Mouse (Mus musculus) stomach, embryonic 16.5 days (tissue): Measurements from ENCODE around the gene Tbc1d10a. TPM values are rescaled to one million over a fixed set of nuclear protein-coding genes. Genes with fewer than 3 reads are reported as not detected.

Source experiments
- ATAC-seq: fragments of 200-750 bp; cut with Nextera tagmentation; 2 replicates; pipeline ENCODE4 v1.8.0; 2017; ENCODE audit warnings: moderate number of reproducible peaks, moderate TSS enrichment; ENCODE audit not compliant: insufficient read depth, low FRiP score
- H3K27ac ChIP-seq: fragments of 300-500 bp; sonication (generic); 2 replicates; pipeline ENCODE4 v1.5.1; 2014; ENCODE audit warnings: low read length
- H3K27me3 ChIP-seq: fragments of 300-500 bp; sonication (generic); 2 replicates; pipeline ENCODE4 v1.6.1; 2014; ENCODE audit warnings: low read length, control low read depth, mixed read lengths; ENCODE audit not compliant: control insufficient read depth, insufficient read depth
- H3K36me3 ChIP-seq: fragments of 300-500 bp; sonication (generic); 2 replicates; pipeline ENCODE4 v1.6.1; 2014; ENCODE audit warnings: low read length; ENCODE audit not compliant: control insufficient read depth, insufficient read depth
- H3K4me1 ChIP-seq: fragments of 300-500 bp; sonication (generic); 2 replicates; pipeline ENCODE4 v1.6.1; 2014; ENCODE audit warnings: low read length, control low read depth, mixed read lengths; ENCODE audit not compliant: control insufficient read depth, insufficient read depth
- H3K4me2 ChIP-seq: fragments of 300-500 bp; sonication (generic); 2 replicates; pipeline ENCODE4 v1.6.1; 2014; ENCODE audit warnings: low read depth, low read length, mixed read lengths
- H3K4me3 ChIP-seq: fragments of 300-500 bp; sonication (generic); replicated peaks from 2 replicates; pipeline ENCODE4 v1.5.1; 2014; ENCODE audit warnings: mild to moderate bottlenecking, low read length
- H3K9ac ChIP-seq: fragments of 300-500 bp; sonication (generic); 2 replicates; pipeline ENCODE4 v1.6.1; 2014; ENCODE audit warnings: low read length
- H3K9me3 ChIP-seq: fragments of 300-500 bp; sonication (generic); replicated peaks from 2 replicates; pipeline ENCODE4 v1.6.1; 2016; ENCODE audit warnings: low read length, control low read depth; ENCODE audit not compliant: control insufficient read depth
- WGBS: fragments of 180-500 bp; shearing (Covaris S2); extraction: QIAGEN DNeasy Blood & Tissue Kit; methylation state at CpG from one replicate; pipeline ENCODE4 v1.1.7; 2014; 5-methylcytosine and 5-hydroxymethylcytosine counted together
- polyA plus RNA-seq: library from polyadenylated mRNA; unstranded; fragments of >200 nt; fragmentation: Nextera tagmentation; extraction: Ambion mirVana; gene quantifications from 2 replicates; pipeline ENCODE4 v1.2.1, GENCODE M21; 2015

Gene Tbc1d10a
- polyA plus RNA-seq, 1 experiment from 2014 or later: 36.5 TPM

GRCm38 (mm10) chr11:4148536-4149156 lies 37.9 kb upstream of the Tbc1d10a start:
- H3K9ac ChIP-seq: no peak overlapping the region
- WGBS: 82% methylated on average over 9 of the region's 9 CpGs
- H3K4me1 ChIP-seq: no peaks in the 10 kb centered on the region
- H3K27ac ChIP-seq: no peak overlapping the region
- H3K9me3 ChIP-seq: no peaks in the 10 kb centered on the region
- no peak for ATAC-seq
- no peak overlapping the region for H3K4me3 ChIP-seq
- H3K36me3 ChIP-seq: no peaks in the 10 kb centered on the region
- no peak overlapping the region for H3K4me2 ChIP-seq
- H3K27me3 ChIP-seq: no peaks in the 10 kb centered on the region

GRCm38 (mm10) chr11:4149886-4150285 lies 36.7 kb upstream of the Tbc1d10a start:
- ATAC-seq: no peak
- no peak overlapping the region for H3K27ac ChIP-seq
- no peak overlapping the region for H3K4me3 ChIP-seq
- no peak overlapping the region for H3K9ac ChIP-seq
- H3K27me3 ChIP-seq: no peaks in the 10 kb centered on the region
- 89% methylated on average over 6 of the region's 6 CpGs for WGBS
- H3K9me3 ChIP-seq: no peaks in the 10 kb centered on the region
- H3K4me1 ChIP-seq: no peaks in the 10 kb centered on the region
- H3K4me2 ChIP-seq: no peak overlapping the region
- no peaks in the 10 kb centered on the region for H3K36me3 ChIP-seq

DNA sequence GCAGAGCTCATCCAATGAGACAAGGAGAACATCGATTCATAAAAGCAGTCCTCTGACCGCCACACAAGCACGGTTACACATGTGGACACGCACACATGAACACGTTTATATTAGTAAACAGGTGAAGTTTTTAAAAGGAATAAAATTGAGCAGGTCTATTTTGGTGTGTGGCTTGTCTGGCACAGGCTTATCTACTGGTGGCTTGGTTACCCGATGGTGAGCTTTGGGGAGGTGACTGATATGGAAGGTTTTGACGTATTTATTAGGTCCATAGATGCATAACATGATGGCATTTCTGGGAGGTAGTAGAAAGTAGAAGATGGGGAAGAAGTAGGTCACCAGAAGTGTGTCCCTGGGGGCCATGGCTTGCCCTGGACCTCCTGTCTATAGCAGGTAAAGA lies 32.9 kb upstream of the Tbc1d10a start:
- H3K9ac ChIP-seq: no peak overlapping the region
- WGBS: 92% methylated on average over 7 of the region's 7 CpGs

GRCm38 (mm10) chr11:4155641-4156040 lies 30.9 kb upstream of the Tbc1d10a start:
- Histone ChIP-seq H3K4me1 (0 out of 2 replicates have a peak, but pooled peaks cover 5% of the 10 kb centered on the region), H3K4me2 (no peak overlapping the region), H3K4me3 (no peak overlapping the region), H3K9ac (no peak overlapping the region), H3K36me3 (no peaks in the 10 kb centered on the region), H3K27ac (no peak overlapping the region), H3K9me3 (no peaks in the 10 kb centered on the region), H3K27me3 (no peaks in the 10 kb centered on the region)
- WGBS: 66% methylated on average over 5 of the region's 5 CpGs
- no peak for ATAC-seq

More for the DNA sequence above, 32.9 kb upstream of the Tbc1d10a start:
- H3K27ac ChIP-seq: no peak overlapping the region
- no peaks in the 10 kb centered on the region for H3K27me3 ChIP-seq
- H3K4me2 ChIP-seq: no peak overlapping the region
- no peaks in the 10 kb centered on the region for H3K4me1 ChIP-seq
- no peaks in the 10 kb centered on the region for H3K9me3 ChIP-seq
- ATAC-seq: no peak
- H3K4me3 ChIP-seq: no peak overlapping the region
- H3K36me3 ChIP-seq: no peaks in the 10 kb centered on the region

DNA sequence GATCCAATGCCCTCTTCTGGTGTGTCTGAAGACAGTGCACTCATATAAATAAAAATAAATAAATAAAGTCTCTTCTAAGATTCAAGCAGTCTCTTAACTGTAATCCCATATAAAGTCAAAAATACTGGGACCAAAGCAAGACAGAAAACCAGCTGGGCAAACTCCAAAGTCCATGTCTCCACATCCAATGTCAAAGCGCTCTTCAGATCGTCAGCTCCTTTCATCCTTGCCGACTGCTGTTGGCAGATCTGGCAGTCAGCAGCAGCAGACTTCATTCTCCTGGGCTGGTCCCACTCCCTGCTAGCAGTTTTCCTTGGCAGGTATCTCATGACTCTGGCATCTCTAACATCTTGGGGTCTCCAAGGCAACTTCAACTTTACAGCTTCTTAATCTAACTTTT lies 27.9 kb upstream of the Tbc1d10a start:
- WGBS: 87% methylated on average over 3 of the region's 3 CpGs
- peaks cover 19% of the 10 kb centered on the region for H3K4me1 ChIP-seq
- no peak overlapping the region for H3K4me3 ChIP-seq
- H3K9ac ChIP-seq: no peak overlapping the region
- no peak overlapping the region for H3K27ac ChIP-seq
- H3K4me2 ChIP-seq: no peak overlapping the region
- H3K36me3 ChIP-seq: 0 out of 2 replicates have a peak, but pooled peaks cover 2% of the 10 kb centered on the region
- no peak for ATAC-seq
- H3K27me3 ChIP-seq: no peaks in the 10 kb centered on the region
- H3K9me3 ChIP-seq: no peaks in the 10 kb centered on the region

GRCm38 (mm10) chr11:4159808-4160708 lies 26.5 kb upstream of the Tbc1d10a start, which contains the start of the genes Ccdc157 and Sf3a1:
Gene Ccdc157 (minus strand): TSS chr11:4160293.
Gene Sf3a1 (plus strand): TSS chr11:4160350.
- 2% methylated on average over 54 of the region's 54 CpGs for WGBS
- Histone ChIP-seq H3K4me1 (peaks cover 19% of the 10 kb centered on the region), H3K4me3 (peak within 1 kb of the TSS; percentile 61), H3K27ac (peak within 1 kb of the TSS; percentile 89), H3K36me3 (peaks cover 9% of the 10 kb centered on the region; the same call in 1 of the 2 replicates), H3K9ac (peak within 1 kb of the TSS; percentile 88), H3K9me3 (no peaks in the 10 kb centered on the region), H3K4me2 (peak within 1 kb of the TSS; percentile 94), H3K27me3 (no peaks in the 10 kb centered on the region)
- ATAC-seq: peak; percentile 96

DNA sequence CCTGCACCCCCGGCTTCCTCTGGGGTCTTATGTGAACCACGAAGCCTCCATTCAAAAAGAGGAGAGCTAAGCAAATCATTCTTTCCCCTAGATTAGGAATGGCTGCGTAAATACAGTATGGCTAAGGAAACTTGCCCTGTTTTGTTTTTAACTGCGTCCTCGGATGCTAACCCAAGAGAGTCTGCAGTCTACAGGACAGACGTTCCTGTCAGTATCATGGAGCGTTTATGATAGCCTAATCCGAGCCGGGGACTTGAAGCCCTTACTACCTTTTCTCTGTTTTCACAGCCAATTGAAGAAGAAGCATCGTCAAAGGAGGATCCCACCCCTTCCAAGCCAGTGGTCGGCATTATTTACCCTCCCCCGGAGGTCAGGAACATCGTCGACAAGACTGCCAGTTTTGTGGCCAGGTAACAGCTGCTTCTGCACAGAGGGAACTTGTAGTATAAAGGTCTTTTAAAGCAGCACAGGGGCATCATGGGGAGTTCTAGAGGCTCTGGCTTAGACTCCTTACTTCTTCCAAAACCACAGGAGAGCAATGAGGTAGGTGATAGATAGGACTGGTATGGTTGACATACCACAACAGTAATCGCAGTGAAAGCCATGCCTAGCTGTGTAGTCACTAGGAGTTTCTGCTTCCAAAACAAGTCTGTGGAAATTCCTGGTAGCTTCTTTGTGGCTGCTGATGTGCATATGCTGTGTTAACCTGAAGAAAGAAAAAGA lies 25.7 kb upstream of the Tbc1d10a start:
- Histone ChIP-seq H3K9me3 (no peaks in the 10 kb centered on the region), H3K36me3 (peaks cover 9% of the 10 kb centered on the region; the same call in 1 of the 2 replicates), H3K4me1 (peaks cover 19% of the 10 kb centered on the region), H3K4me3 (peak overlapping the region; percentile 61), H3K4me2 (peak overlapping the region; percentile 94), H3K27me3 (no peaks in the 10 kb centered on the region), H3K27ac (peak overlapping the region; percentile 89; the same call in 1 of the 2 replicates), H3K9ac (peak overlapping the region; percentile 88)
- no peak for ATAC-seq
- 4% methylated on average over 15 of the region's 15 CpGs for WGBS

- peaks cover 17% of the 10 kb centered on the region for H3K4me1 ChIP-seq
- H3K9me3 ChIP-seq: no peaks in the 10 kb centered on the region
- WGBS: 88% methylated on average over 2 of the region's 2 CpGs
- no peak for ATAC-seq
- H3K36me3 ChIP-seq: peaks cover 24% of the 10 kb centered on the region
- no peaks in the 10 kb centered on the region for H3K27me3 ChIP-seq
- H3K9ac ChIP-seq: peak overlapping the region; percentile 17; the same call in 1 of the 2 replicates
- H3K27ac ChIP-seq: no peak overlapping the region
- no peak overlapping the region for H3K4me3 ChIP-seq
- no peak overlapping the region for H3K4me2 ChIP-seq
Measured at GRCm38 (mm10) chr11:4164701-4165100, 21.9 kb upstream of the Tbc1d10a start.
